Mouse (Mus musculus) liver, embryonic 14.5 days (tissue): ENCODE measurements around the gene Hist3h2ba. TPM values are rescaled to one million over a fixed set of nuclear protein-coding genes. Genes with fewer than 3 reads are reported as not detected.

ENCODE experiments used
- ATAC-seq: fragments of 200-750 bp; cut with Nextera tagmentation; 2 replicates; pipeline ENCODE4 v1.8.0; 2017; ENCODE audit warnings: moderate number of reproducible peaks, mild to moderate bottlenecking, moderate library complexity; ENCODE audit not compliant: insufficient read depth
- DNase-seq, 3 experiments: peaks; one replicate each; pipeline ENCODE4 v3.0.0-alpha.2; 2012 to 2013; ENCODE audit warnings: low read depth in 3 of 3, low spot score in 3 of 3
- H3K27ac ChIP-seq: fragments of 300-500 bp; sonication (generic); 2 replicates; pipeline ENCODE4 v1.5.1; 2014; ENCODE audit warnings: moderate library complexity, mild to moderate bottlenecking, control low read depth, inconsistent platforms
- H3K27me3 ChIP-seq: fragments of 300-500 bp; sonication (generic); 2 replicates; pipeline ENCODE4 v1.6.1; 2014; ENCODE audit warnings: mild to moderate bottlenecking, low read length, moderate library complexity; ENCODE audit not compliant: control insufficient read depth, insufficient read depth
- H3K36me3 ChIP-seq: fragments of 300-500 bp; sonication (generic); replicated peaks from 2 replicates; pipeline ENCODE4 v1.6.1; 2014; ENCODE audit warnings: low read depth; ENCODE audit not compliant: control insufficient read depth, insufficient read depth
- H3K4me1 ChIP-seq, 2 experiments: fragments of 200-500 bp in 1 of 2; fragments of 300-500 bp in 1 of 2; sonication (generic) in 1 of 2; replicated peaks; 2 replicates each; pipeline ENCODE4 v1.6.1; 2012 to 2014; ENCODE audit warnings: antibody characterized with exemption in 1 of 2, inconsistent platforms in 1 of 2, low read length in 1 of 2; ENCODE audit not compliant: control insufficient read depth in 2 of 2, insufficient read depth in 2 of 2
- H3K4me2 ChIP-seq: fragments of 300-500 bp; sonication (generic); 2 replicates; pipeline ENCODE4 v1.6.1; 2014; ENCODE audit warnings: low read depth, mild to moderate bottlenecking, control low read depth, moderate library complexity
- H3K4me3 ChIP-seq, 2 experiments: fragments of 200-500 bp in 1 of 2; fragments of 300-500 bp in 1 of 2; sonication (generic) in 1 of 2; 2 replicates each; pipeline ENCODE4 v1.5.1; 2012 to 2014; ENCODE audit warnings: low read depth in 2 of 2, low read length in 2 of 2, mild to moderate bottlenecking in 2 of 2, control low read depth in 1 of 2, inconsistent platforms in 1 of 2, moderate library complexity in 1 of 2; ENCODE audit not compliant: insufficient read depth in 1 of 2
- H3K9ac ChIP-seq: fragments of 300-500 bp; sonication (generic); replicated peaks from 2 replicates; pipeline ENCODE4 v1.6.1; 2014; ENCODE audit warnings: mild to moderate bottlenecking, control low read depth, moderate library complexity
- H3K9me3 ChIP-seq: fragments of 300-500 bp; sonication (generic); 2 replicates; pipeline ENCODE4 v1.6.1; 2016; ENCODE audit warnings: low read length, mixed read lengths; ENCODE audit not compliant: control insufficient read depth
- CTCF ChIP-seq: IDR thresholded peaks from 2 replicates; pipeline ENCODE4 v1.5.1; 2016; ENCODE audit warnings: antibody characterized with exemption, low read depth, control low read depth
- EP300 ChIP-seq: IDR thresholded peaks from 2 replicates; pipeline ENCODE4 v1.6.1; 2016; ENCODE audit warnings: antibody characterized with exemption, low read depth
- WGBS: fragments of 180-500 bp; shearing (Covaris S2); extraction: QIAGEN DNeasy Blood & Tissue Kit; methylation state at CpG from one replicate; pipeline ENCODE4 v1.1.7; 2014; ENCODE audit not compliant: insufficient replicate concordance; 5-methylcytosine and 5-hydroxymethylcytosine counted together
- polyA plus RNA-seq, 2 experiments: library from polyadenylated mRNA; depleted of rRNA in 1 of 2; stranded (reverse) in 1 of 2; unstranded in 1 of 2; fragments of >200 nt; fragmentation: Nextera tagmentation in 1 of 2; extraction: Ambion mirVana in 1 of 2; gene quantifications; 2 replicates each; pipeline versions ENCODE4 v1.2.1 to v1.2.3; 2012 to 2014

Gene Hist3h2ba
- polyA plus RNA-seq, 2 experiments: 6.0 to 15.7 TPM

- DNase-seq (no peak), ATAC-seq (no peak)
- H3K4me2 ChIP-seq: no peak overlapping the region
- H3K4me1 ChIP-seq: peaks cover 7 to 14% of the 10 kb centered on the region in 2 experiments
- H3K4me3 ChIP-seq: no peak overlapping the region
- peaks cover 23% of the 10 kb centered on the region for H3K36me3 ChIP-seq
- no peak for TF ChIP-seq CTCF
- no peak for TF ChIP-seq EP300
- 75% methylated on average over 6 of the region's 6 CpGs for WGBS
- H3K27me3 ChIP-seq: no peaks in the 10 kb centered on the region
- H3K9me3 ChIP-seq: no peaks in the 10 kb centered on the region
- no peak overlapping the region for H3K27ac ChIP-seq
- H3K9ac ChIP-seq: no peak overlapping the region
These were observed 35.1 kb downstream of the Hist3h2ba start for GRCm38 (mm10) chr11:58983691-58984341.

GRCm38 (mm10) chr11:58984657-58985056, 35.9 kb downstream of the Hist3h2ba start:
- Histone ChIP-seq H3K4me2 (no peak overlapping the region), H3K9me3 (no peaks in the 10 kb centered on the region), H3K27me3 (no peaks in the 10 kb centered on the region), H3K36me3 (peaks cover 23% of the 10 kb centered on the region), H3K9ac (no peak overlapping the region), H3K4me3 (no peak overlapping the region), H3K4me1 (peaks cover 0 to 7% of the 10 kb centered on the region in 2 experiments; a peak in 2 of 4 replicates), H3K27ac (no peak overlapping the region)
- ATAC-seq: no peak
- 71% methylated on average over 7 of the region's 7 CpGs for WGBS
- DNase-seq: no peak
- TF ChIP-seq EP300: no peak
- TF ChIP-seq CTCF: no peak

- peaks cover 23% of the 10 kb centered on the region for H3K36me3 ChIP-seq
- H3K9ac ChIP-seq: no peak overlapping the region
- no peak for ATAC-seq
These were observed 36.7 kb downstream of the Hist3h2ba start for GRCm38 (mm10) chr11:58985299-58985917.

GRCm38 (mm10) chr11:58989166-58989565, 40.4 kb downstream of the Hist3h2ba start:
- Histone ChIP-seq H3K4me2 (no peak overlapping the region), H3K27ac (no peak overlapping the region), H3K4me3 (no peak overlapping the region), H3K36me3 (peaks cover 6% of the 10 kb centered on the region), H3K27me3 (no peaks in the 10 kb centered on the region), H3K9me3 (no peaks in the 10 kb centered on the region), H3K4me1 (peaks cover 5 to 14% of the 10 kb centered on the region in 2 experiments), H3K9ac (no peak overlapping the region)
- DNase-seq (no peak), ATAC-seq (no peak)
- TF ChIP-seq EP300 (no peak), CTCF (no peak)
- 85% methylated on average over 4 of the region's 4 CpGs for WGBS

More at GRCm38 (mm10) chr11:58985299-58985917, 36.7 kb downstream of the Hist3h2ba start:
- H3K27ac ChIP-seq: no peak overlapping the region
- no peak for TF ChIP-seq CTCF
- TF ChIP-seq EP300: no peak
- WGBS: 73% methylated on average over 3 of the region's 3 CpGs
- H3K4me3 ChIP-seq: no peak overlapping the region
- no peaks in the 10 kb centered on the region for H3K27me3 ChIP-seq
- no peaks in the 10 kb centered on the region for H3K9me3 ChIP-seq
- peaks cover 0 to 3% of the 10 kb centered on the region in 2 experiments; a peak in 1 of 4 replicates for H3K4me1 ChIP-seq
- H3K4me2 ChIP-seq: no peak overlapping the region
- DNase-seq: no peak

- DNase-seq (no peak), ATAC-seq (no peak)
- Histone ChIP-seq H3K27me3 (no peaks in the 10 kb centered on the region; the same call in 1 of the 2 replicates), H3K9ac (no peak overlapping the region), H3K4me3 (no peak overlapping the region), H3K36me3 (peaks cover 6% of the 10 kb centered on the region), H3K4me1 (peaks cover 8 to 19% of the 10 kb centered on the region in 2 experiments), H3K9me3 (no peaks in the 10 kb centered on the region), H3K4me2 (no peak overlapping the region), H3K27ac (no peak overlapping the region)
- WGBS: 79% methylated on average over 17 of the region's 17 CpGs
- no peak for TF ChIP-seq CTCF
- TF ChIP-seq EP300: no peak
These were observed 41.4 kb downstream of the Hist3h2ba start for GRCm38 (mm10) chr11:58990141-58990540.
